Mouse (Mus musculus): ENCODE results near the gene Hic2. TPM values are rescaled to one million over a fixed set of nuclear protein-coding genes. Genes with fewer than 3 reads are reported as not detected.

Hic2 gene
- polyA plus RNA-seq, 1 experiment, result 1.2 TPM

DNA sequence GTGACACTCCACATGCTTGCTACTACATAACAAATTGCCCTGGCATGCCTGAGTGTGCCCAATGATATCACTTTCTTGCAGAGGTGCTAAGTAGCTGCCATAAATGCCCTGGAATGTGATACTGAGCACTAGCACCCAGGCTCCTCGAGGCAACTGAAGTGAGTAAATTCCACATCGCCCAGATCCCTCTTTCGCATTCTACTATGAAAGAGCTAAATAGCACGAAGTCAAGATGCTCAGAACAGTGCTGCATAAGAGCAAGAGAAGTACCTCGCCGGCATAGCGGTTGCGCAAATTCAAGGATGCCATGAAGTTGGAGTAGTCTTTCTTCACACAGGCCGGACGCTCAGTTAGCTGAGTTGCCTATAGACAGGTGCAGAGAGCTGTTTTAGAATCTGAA is 75.7 kb downstream of the Hic2 start:
- H3K27ac ChIP-seq (ENCODE audit: insufficient read depth, low read length), result no peak overlapping the region
- TF ChIP-seq POLR2A (IDR thresholded peaks at IDR 0.05; ENCODE audit: low read depth, low read length) (no peak), CTCF (IDR thresholded peaks at IDR 0.05; ENCODE audit: extremely low read depth, insufficient read depth, insufficient read length, insufficient replicate concordance) (no peak)
- DNase-seq (ENCODE audit: low read depth in 1 of 2, low spot score in 2 of 2), result no peak

DNA sequence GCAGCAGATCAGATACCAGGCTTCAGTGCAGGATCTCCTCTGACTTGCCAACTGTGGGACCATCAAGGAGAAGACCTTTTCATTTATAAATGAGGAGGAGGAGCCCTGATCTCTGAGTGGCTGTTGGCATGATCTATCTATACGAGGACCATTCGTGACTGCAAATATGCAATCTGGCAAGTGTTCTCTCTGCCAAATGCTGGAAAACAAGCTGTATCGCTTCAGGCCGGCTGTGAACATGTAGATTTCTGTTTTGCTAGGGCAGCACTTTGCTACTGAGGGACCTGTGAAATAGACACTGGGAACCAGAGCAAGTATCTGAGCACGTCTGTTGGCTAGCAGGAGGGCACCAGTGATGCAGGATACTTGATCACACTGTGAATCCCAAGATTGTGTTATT is 79.2 kb downstream of the Hic2 start:
- Histone ChIP-seq H3K36me3 (ENCODE audit: control insufficient read depth, insufficient read depth, low read length) (peaks cover 44% of the 10 kb centered on the region), H3K27me3 (ENCODE audit: control insufficient read depth, insufficient read depth, low read length) (no peaks in the 10 kb centered on the region), H3K4me1 (ENCODE audit: control insufficient read depth, insufficient read depth, insufficient read length) (no peaks in the 10 kb centered on the region), H3K27ac (ENCODE audit: insufficient read depth, low read length) (no peak overlapping the region), H3K4me3 (ENCODE audit: extremely low read depth, insufficient read depth, insufficient read length) (no peak overlapping the region)
- no peak for DNase-seq (ENCODE audit: low read depth in 1 of 2, low spot score in 2 of 2)
- TF ChIP-seq CTCF (IDR thresholded peaks at IDR 0.05; ENCODE audit: extremely low read depth, insufficient read depth, insufficient read length, insufficient replicate concordance), result no peak
- no peak for TF ChIP-seq POLR2A (IDR thresholded peaks at IDR 0.05; ENCODE audit: low read depth, low read length)
- WGBS, result 95% methylated on average over 5 of the region's 5 CpGs

More for the DNA sequence above, 75.7 kb downstream of the Hic2 start:
- no peaks in the 10 kb centered on the region for H3K27me3 ChIP-seq (ENCODE audit: control insufficient read depth, insufficient read depth, low read length)
- 95% methylated on average over 10 of the region's 10 CpGs for WGBS
- no peak overlapping the region for H3K4me3 ChIP-seq (ENCODE audit: extremely low read depth, insufficient read depth, insufficient read length)
- no peaks in the 10 kb centered on the region for H3K4me1 ChIP-seq (ENCODE audit: control insufficient read depth, insufficient read depth, insufficient read length)
- peaks cover 32% of the 10 kb centered on the region for H3K36me3 ChIP-seq (ENCODE audit: control insufficient read depth, insufficient read depth, low read length)

Other genes with a start within 250 kb of the Hic2 start
- gene Ypel1, start 163.9 kb upstream of the Hic2 start, polyA plus RNA-seq (2012; rRNA removed), result 0.43 and 0.61 TPM in 2 replicates
- 79.8 and 84.6 TPM in 2 replicates for gene Ppil2, start 122.3 kb upstream of the Hic2 start, polyA plus RNA-seq (2012; rRNA removed)
- 6.2 and 7.1 TPM in 2 replicates for gene 2610318N02Rik, start 108.4 kb upstream of the Hic2 start, polyA plus RNA-seq (2012; rRNA removed)
- gene Sdf2l1, start 101.2 kb upstream of the Hic2 start, polyA plus RNA-seq (2012; rRNA removed), result 71.8 and 79.3 TPM in 2 replicates
- 13.1 and 19.9 TPM in 2 replicates for gene Ydjc, start 89.0 kb upstream of the Hic2 start, polyA plus RNA-seq (2012; rRNA removed)
- 1.5 and 2.1 TPM in 2 replicates for gene Ccdc116, start 86.3 kb upstream of the Hic2 start, polyA plus RNA-seq (2012; rRNA removed)
- 28.3 and 31.4 TPM in 2 replicates for gene Ube2l3, start 30.9 kb upstream of the Hic2 start, polyA plus RNA-seq (2012; rRNA removed)
- 0.02 and 0.07 TPM in 2 replicates for gene Rimbp3, start 25.0 kb upstream of the Hic2 start, polyA plus RNA-seq (2012; rRNA removed)
- gene Tmem191c, start 42.5 kb downstream of the Hic2 start, polyA plus RNA-seq (2012; rRNA removed), result 20.0 and 22.9 TPM in 2 replicates
- gene Serpind1, start 97.8 kb downstream of the Hic2 start, polyA plus RNA-seq (2012; rRNA removed), result 0.05 and 0.14 TPM in 2 replicates
- gene Snap29, start 172.4 kb downstream of the Hic2 start, polyA plus RNA-seq (2012; rRNA removed), result 7.1 and 7.3 TPM in 2 replicates
- gene Pi4ka, start 172.7 kb downstream of the Hic2 start, polyA plus RNA-seq (2012; rRNA removed), result 49.4 and 53.5 TPM in 2 replicates
- 50.5 and 67.7 TPM in 2 replicates for gene Crkl, start 218.4 kb downstream of the Hic2 start, polyA plus RNA-seq (2012; rRNA removed)